Mouse (Mus musculus): ENCODE measurements around the gene Efemp1.

- no peak for TF ChIP-seq CTCF (IDR thresholded peaks at IDR 0.05; ENCODE audit: low read depth)
- TF ChIP-seq EP300 (optimal IDR thresholded peaks at IDR 0.05): no peak
These were observed 17.9 kb upstream of the Efemp1 start for GRCm38 (mm10) chr11:28835141-28835540.

All from stomach, postnatal 0 days (tissue).